Mouse (Mus musculus) layer of hippocampus, postnatal 10 days (tissue): ENCODE data around the gene Rnf168. TPM values are rescaled to one million over a fixed set of nuclear protein-coding genes. Genes with fewer than 3 reads are reported as not detected.

ENCODE experiments used
- DNase-seq, 2 experiments: peaks; one replicate each; pipeline ENCODE4 v3.0.0; 2021; ENCODE audit warnings: low spot score in 2 of 2
- microRNA-seq, 2 experiments: library from miRNA; unstranded; fragments of <30 nt; microRNA quantifications; one replicate each; pipeline ENCODE4 v1.2.0; 2021
- total RNA-seq, 2 experiments: library from RNA; stranded (reverse); gene quantifications; 2 replicates each; pipeline ENCODE4 v1.2.3; 2021

Gene Rnf168
- total RNA-seq, 2 experiments from 2014 or later, result 27.2 to 27.5 TPM

DNA sequence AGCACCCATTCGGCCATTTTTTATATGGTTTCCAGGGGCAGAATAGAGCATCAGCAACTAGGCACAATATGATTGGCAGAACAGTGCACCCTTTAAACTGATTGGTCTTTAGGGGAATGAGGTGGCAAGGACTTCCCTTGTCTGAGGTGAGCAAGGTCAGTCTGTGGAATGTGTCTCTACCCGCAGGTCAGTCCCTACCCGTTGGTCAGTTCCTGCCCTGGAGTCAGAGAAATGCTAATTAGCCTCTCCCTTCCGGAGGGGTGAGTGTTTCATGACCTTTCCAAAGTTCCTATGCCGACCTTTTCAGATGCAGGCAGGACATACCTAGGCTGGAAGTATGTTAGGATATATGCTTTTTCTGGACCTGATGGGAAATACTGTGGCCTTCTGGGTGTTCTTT is 35.1 kb downstream of the Rnf168 start:
- DNase-seq, result no peak

DNA sequence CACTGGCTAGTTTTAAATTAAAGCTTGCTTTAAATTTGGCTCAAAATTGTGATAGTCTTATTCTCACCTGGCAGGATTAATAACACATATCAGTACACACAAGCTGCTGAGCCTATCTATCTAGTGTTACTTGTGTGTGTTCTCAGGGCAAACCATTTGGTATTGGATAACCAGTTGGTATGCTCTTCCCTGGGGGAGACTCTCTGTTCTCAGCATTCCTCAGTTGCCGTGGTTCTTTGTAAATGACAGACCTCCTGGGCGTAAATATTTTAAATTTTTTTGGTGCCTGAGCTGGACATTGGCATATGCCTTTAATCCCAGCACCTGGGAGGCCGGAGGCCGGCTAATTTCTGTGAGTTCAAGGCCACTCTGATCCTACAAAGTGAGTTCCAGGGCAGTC is 35.6 kb downstream of the Rnf168 start:
- no peak for DNase-seq

DNA sequence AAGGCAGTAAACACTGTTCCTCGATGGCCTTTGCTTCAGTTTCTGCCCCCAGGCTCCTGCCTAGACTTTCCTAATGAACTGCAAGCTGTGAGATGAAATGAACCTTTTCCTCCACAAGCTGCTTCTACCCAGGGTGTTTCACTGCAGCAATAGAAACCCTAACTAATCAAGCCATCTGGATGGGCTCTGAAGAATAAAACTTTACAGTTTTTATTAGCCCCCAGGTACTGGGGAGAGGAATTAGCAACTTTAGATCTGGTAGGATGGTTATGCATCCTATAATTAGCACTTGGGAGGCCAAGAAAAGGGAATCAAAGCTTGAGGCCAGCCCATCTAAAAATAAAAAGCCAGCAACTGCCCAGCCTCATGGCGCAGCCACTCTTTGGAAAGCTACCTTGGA is 39.3 kb downstream of the Rnf168 start:
- no peak for DNase-seq

- DNase-seq, result no peak
Observed at GRCm38 (mm10) chr16:32323953-32324352, 46.7 kb downstream of the Rnf168 start.

DNA sequence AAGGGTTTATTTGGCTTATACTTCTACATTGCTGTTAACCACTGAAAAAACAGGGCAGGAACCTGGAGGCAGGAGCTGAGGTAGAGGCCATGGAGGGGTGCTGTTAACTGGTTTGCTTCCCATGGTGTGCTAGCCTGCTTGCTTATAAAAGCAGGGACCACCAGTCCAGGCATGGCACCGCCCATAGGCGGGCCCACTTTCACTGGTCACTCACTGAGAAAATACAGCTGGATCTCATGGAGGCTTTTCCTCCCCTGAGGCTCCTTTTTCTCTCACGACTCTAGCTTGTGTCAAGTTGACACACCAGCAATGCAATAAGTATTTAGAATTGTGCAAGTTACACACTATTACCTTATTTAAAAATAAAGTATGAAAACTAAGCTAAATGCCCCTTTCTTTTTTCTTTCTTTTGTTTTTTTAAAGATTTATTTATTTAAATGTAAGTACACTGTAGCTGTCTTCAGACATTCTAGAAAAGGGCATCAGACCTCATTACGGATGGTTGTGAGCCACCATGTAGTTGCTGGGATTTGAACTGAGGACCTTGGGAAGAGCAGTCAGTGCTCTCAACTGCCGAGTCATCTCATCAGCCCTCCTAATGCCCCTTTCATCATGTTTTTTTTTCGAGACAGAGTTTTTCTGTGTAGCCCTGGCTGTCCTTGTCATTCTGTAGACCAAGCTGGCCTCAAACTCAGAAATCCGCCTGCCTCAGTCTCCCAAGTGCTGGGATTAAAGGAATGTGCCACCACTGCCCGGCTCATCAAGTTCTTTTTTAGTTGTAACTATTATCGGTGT is 53.8 kb downstream of the Rnf168 start:
- no peak for DNase-seq

GRCm38 (mm10) chr16:32332040-32332555 is 54.8 kb downstream of the Rnf168 start, which contains the start of gene Ubxn7:
TSS of gene Ubxn7 (plus strand) at chr16:32332257.
- peak; percentile 99 for DNase-seq

DNA sequence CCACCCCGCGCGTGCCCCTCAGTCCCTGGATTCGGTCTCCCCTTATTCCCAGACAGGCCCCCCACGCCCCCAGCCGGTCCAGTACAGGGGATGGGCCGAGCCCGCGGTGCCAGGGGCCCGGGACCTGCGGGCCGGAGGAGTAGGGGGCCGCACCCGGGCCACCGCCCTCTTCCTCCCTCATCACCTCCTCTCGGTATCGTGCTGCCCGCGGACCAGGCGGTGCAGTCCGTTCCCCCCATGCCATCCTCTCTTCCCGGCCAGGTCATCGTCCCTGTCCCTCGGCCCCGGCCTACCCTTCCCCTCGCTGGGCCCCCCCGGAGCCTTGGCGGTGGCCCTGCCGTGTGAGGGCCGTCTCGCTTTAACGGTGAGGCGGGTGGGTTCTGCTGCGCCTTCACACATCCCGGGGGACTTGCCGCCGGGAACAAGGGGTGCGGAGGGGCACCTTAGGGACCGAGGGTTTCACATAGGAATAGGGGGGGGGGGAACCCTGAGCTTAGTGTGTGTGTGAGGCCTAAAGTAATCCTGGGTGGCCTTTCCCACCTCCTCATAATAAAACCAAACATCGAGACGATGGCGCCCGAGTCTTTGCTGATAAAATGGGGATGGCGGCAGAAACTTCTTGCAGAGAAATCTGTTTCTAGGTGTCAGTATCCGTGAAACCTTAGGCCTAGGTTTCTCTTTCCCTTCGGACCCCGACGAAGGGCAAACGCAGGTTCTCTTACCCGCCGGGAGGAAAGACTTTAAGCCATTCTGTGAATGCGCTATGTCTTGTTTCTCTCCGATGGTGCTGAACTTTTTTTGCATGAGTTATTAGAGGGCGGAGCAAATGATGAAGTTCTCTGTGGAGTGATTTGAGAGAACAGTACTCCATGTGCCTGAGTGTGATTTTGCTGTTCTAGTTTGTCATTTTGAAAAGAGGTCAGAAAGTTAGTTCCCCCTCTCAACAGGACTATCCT is 55.6 kb downstream of the Rnf168 start:
- peak; percentile 45 to 49 for DNase-seq

DNA sequence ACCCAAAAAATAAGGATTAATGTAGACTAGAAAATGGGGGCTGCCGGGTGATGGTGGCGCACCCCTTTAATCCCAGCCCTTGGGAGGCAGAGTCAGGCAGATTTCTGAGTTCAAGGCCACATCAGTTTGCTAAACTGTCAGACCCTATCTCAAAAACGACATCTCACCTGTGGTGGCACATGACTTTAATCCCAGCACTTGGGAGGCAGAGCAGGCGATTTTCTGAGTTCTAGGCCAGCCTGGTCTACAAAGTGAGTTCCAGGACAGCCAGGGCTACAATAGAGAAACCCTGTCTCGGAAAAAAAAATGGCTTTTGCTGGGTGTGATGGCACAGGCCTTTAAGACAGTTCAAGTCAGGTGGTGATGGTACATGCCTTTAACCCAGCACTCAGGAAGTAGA is 57.9 kb downstream of the Rnf168 start:
- DNase-seq, result no peak

GRCm38 (mm10) chr16:32336026-32336780 is 58.9 kb downstream of the Rnf168 start:
- DNase-seq, result no peak

- DNase-seq, result no peak
Observed at GRCm38 (mm10) chr16:32337001-32337400, 59.7 kb downstream of the Rnf168 start.

- DNase-seq, result no peak
Observed at GRCm38 (mm10) chr16:32340451-32340850, 63.2 kb downstream of the Rnf168 start.

DNA sequence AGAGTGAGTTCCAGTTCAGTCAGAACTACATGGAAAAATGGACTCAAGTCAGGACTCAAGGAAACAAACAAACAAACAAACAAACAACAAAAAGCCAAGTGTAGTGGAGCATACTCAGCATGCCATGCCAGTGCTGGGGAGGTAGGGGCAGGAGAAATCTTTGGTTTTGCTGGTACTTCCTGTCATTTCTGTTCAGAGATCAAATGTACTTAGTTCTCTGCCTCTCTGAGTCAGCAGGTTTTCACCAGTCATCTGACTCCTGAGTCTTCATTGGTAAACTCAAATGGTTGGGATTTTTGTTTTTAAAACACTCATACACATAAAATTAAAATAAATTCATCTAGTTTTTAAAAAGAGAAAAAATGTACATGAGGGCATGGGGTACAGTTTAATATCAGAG is 68.3 kb downstream of the Rnf168 start:
- DNase-seq, result no peak

DNA sequence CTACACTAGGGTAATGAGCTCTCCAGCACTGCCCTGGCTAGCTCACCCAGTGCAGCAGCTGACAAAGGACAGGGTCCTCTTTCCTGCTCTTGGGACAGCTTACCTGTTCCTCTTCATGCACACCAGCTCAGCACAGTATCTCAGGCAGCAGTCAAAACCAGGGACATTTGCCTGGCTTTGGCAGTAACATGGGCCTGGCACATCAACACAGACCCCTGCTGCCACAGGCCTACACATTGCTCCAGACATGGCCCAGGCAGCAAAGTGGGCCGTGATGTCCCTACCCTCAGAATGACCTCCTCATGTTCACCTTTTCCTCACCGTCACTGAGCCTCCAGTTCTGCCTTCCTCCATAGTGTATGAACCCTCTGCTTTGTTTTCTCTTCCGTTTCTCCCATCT is 73.5 kb downstream of the Rnf168 start:
- no peak for DNase-seq

Small RNAs within 50 kb of the gene (microRNA-seq; reads per million reads assigned to microRNA genes)
- 0 reads per million in 2 experiments for gene Mir1946a

Other genes with a start within 250 kb of the Rnf168 start
- gene Pak2, start 198.1 kb upstream of the Rnf168 start, total RNA-seq, result 10 to 100 TPM; 34.6 to 38.0 TPM
- 10 to 100 TPM; 31.6 to 36.3 TPM for gene Pigx, start 177.7 kb upstream of the Rnf168 start, total RNA-seq
- gene Cep19, start 177.7 kb upstream of the Rnf168 start, total RNA-seq, result 10 to 100 TPM; 58.9 to 62.3 TPM
- 1 to 10 TPM; 7.6 to 8.8 TPM for gene Nrros, start 111.9 kb upstream of the Rnf168 start, total RNA-seq
- gene Bex6, start 97.6 kb upstream of the Rnf168 start, total RNA-seq, result not detected
- 10 to 100 TPM; 40.0 to 40.2 TPM for gene Fbxo45, start 30.3 kb upstream of the Rnf168 start, total RNA-seq
- 10 to 100 TPM; 11.9 to 14.3 TPM for gene Wdr53, start 30.2 kb upstream of the Rnf168 start, total RNA-seq
- gene Smco1, start 6.0 kb upstream of the Rnf168 start, total RNA-seq, result under 1 TPM in 1 of 2 experiments, not detected in 1; 0.25 TPM
- gene Ubxn7, start 54.8 kb downstream of the Rnf168 start, total RNA-seq, result 10 to 100 TPM; 50.7 to 64.1 TPM
- gene Tm4sf19, start 123.0 kb downstream of the Rnf168 start, total RNA-seq, result not detected
- 10 to 100 TPM; 13.7 to 15.6 TPM for gene Tctex1d2, start 142.2 kb downstream of the Rnf168 start, total RNA-seq
- gene Pcyt1a, start 153.5 kb downstream of the Rnf168 start, total RNA-seq, result 10 to 100 TPM; 43.9 to 47.5 TPM
- gene Slc51a, start 210.4 kb downstream of the Rnf168 start, total RNA-seq, result not detected
- not detected for gene Zdhhc19, start 218.8 kb downstream of the Rnf168 start, total RNA-seq